Mouse (Mus musculus): Measurements from ENCODE around the gene Erp27. TPM values are rescaled to one million over a fixed set of nuclear protein-coding genes. Genes with fewer than 3 reads are reported as not detected.

Erp27 gene
- polyA plus RNA-seq, 1 experiment from 2014 or later, result 0.38 TPM

- H3K27me3 ChIP-seq, result no peaks in the 10 kb centered on the region
- 44% methylated on average over 8 of the region's 8 CpGs for WGBS
- H3K27ac ChIP-seq, result no peak overlapping the region
Measured at GRCm38 (mm10) chr6:136881678-136882077, 40.3 kb downstream of the Erp27 start.

DNA sequence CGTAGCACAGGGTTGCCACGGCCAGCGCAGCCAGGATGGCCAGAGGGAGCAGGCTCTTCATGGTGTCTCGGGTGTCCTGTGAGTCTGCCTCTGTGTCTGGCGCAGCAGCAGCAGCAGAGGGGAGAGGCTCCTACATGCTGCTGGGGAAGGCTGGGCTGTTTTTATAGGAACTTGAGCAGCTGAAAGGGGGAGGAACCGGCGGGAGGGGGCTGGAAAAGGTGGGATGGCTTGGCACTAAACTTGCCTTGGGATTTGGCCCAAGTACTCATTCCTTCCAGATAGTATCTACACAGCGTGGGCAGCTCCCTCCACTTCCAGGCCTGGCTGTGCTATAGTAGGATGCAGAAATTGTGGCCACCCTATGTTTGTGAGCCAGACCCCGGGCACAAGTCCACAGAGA, 46.3 kb downstream of the Erp27 start, which contains the start of gene Mgp:
Gene Mgp (minus strand): TSS at position 154 of the 400 bp plus-strand sequence.
- Histone ChIP-seq H3K9me3 (replicated peaks) (no peaks in the 10 kb centered on the region), H3K9ac (peak within 1 kb of the TSS; percentile 35; the same call in 1 of the 2 replicates)

More at GRCm38 (mm10) chr6:136881678-136882077, 40.3 kb downstream of the Erp27 start:
- ATAC-seq (replicated peaks; ENCODE audit: low FRiP score), result no peak
- Histone ChIP-seq H3K4me1 (peaks cover 16% of the 10 kb centered on the region; the same call in 1 of the 2 replicates), H3K4me2 (no peak overlapping the region), H3K36me3 (no peaks in the 10 kb centered on the region), H3K4me3 (replicated peaks) (no peak overlapping the region), H3K9me3 (replicated peaks) (no peaks in the 10 kb centered on the region), H3K9ac (no peak overlapping the region)

DNA sequence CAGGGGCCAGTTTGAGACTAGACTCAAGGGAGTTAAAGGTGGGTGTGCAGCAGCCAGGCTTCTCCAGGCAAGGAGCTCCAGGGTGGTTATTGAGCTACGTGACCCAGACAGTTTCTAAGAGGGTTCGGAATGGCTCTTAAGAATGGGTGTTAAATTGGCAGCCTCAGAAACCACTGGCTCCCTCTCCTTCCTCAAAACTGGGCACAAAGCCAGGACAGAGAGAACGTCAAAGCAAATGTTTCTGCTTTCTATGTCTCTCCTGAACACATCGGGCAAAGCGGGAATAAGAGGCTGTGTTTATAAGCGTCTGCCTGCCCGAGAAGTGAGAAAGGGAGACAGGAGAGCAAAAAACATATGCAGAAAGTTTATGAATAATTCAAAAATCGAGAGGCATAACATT, 47.4 kb downstream of the Erp27 start:
- H3K4me1 ChIP-seq, result peaks cover 25% of the 10 kb centered on the region
- WGBS, result 40% methylated on average over 8 of the region's 8 CpGs
- 0 out of 2 replicates have a peak overlapping the region, but pooled peaks have one; percentile 3 for H3K9ac ChIP-seq
- no peak for ATAC-seq (replicated peaks; ENCODE audit: low FRiP score)
- no peaks in the 10 kb centered on the region for H3K9me3 ChIP-seq (replicated peaks)
- peak overlapping the region; percentile 26 for H3K4me3 ChIP-seq (replicated peaks)
- no peaks in the 10 kb centered on the region for H3K27me3 ChIP-seq
- H3K4me2 ChIP-seq, result peak overlapping the region; percentile 41
- no peak overlapping the region for H3K27ac ChIP-seq
- 0 out of 2 replicates have a peak, but pooled peaks cover 3% of the 10 kb centered on the region for H3K36me3 ChIP-seq

More for the DNA sequence above, 46.3 kb downstream of the Erp27 start, which contains the start of gene Mgp:
- Histone ChIP-seq H3K4me3 (replicated peaks) (peak within 1 kb of the TSS; percentile 39), H3K27me3 (no peaks in the 10 kb centered on the region), H3K36me3 (0 out of 2 replicates have a peak, but pooled peaks cover 3% of the 10 kb centered on the region), H3K27ac (peak within 1 kb of the TSS; percentile 80), H3K4me2 (peak within 1 kb of the TSS; percentile 50), H3K4me1 (peaks cover 25% of the 10 kb centered on the region)
- WGBS, result 10% methylated on average over 9 of the region's 9 CpGs
- ATAC-seq (replicated peaks; ENCODE audit: low FRiP score), result peak; percentile 92

GRCm38 (mm10) chr6:136868921-136869320, 53.1 kb downstream of the Erp27 start:
- Histone ChIP-seq H3K4me1 (peaks cover 14% of the 10 kb centered on the region; the same call in 1 of the 2 replicates), H3K27me3 (no peaks in the 10 kb centered on the region), H3K27ac (no peak overlapping the region), H3K4me2 (no peak overlapping the region), H3K36me3 (0 out of 2 replicates have a peak, but pooled peaks cover 3% of the 10 kb centered on the region), H3K9me3 (replicated peaks) (no peaks in the 10 kb centered on the region), H3K9ac (no peak overlapping the region), H3K4me3 (replicated peaks) (no peak overlapping the region)
- 75% methylated on average over 5 of the region's 5 CpGs for WGBS
- no peak for ATAC-seq (replicated peaks; ENCODE audit: low FRiP score)

- Histone ChIP-seq H3K27ac (peak overlapping the region; percentile 51; the same call in 1 of the 2 replicates), H3K4me2 (no peak overlapping the region), H3K9ac (no peak overlapping the region), H3K4me1 (0 out of 2 replicates have a peak, but pooled peaks cover 9% of the 10 kb centered on the region), H3K36me3 (no peaks in the 10 kb centered on the region), H3K27me3 (no peaks in the 10 kb centered on the region), H3K9me3 (replicated peaks) (no peaks in the 10 kb centered on the region), H3K4me3 (replicated peaks) (no peak overlapping the region)
- WGBS, result 73% methylated on average over 4 of the region's 4 CpGs
- no peak for ATAC-seq (replicated peaks; ENCODE audit: low FRiP score)
Measured at GRCm38 (mm10) chr6:136866150-136866549, 55.8 kb downstream of the Erp27 start.

GRCm38 (mm10) chr6:136865360-136865759, 56.6 kb downstream of the Erp27 start:
- WGBS, result 92% methylated on average over 5 of the region's 5 CpGs

DNA sequence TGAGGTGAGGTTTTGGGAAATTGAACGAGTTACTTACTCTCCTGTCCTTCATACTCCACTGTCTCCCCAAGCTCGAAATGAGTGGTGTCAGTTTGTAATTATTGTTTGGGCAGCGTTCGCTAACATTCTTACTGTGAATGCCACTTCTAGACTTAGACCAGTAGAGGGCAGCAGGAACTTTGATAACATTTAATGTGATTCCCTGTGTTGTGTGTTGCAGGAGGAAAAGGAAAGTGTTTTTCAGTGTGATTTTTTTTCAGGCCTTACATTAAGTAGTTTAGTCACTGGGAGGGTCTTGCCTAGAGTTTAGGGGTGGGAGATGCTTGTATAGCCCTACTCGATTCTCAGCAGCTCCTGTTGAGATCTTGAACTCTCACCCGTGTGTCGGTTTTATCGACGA, 61.0 kb downstream of the Erp27 start:
- Histone ChIP-seq H3K4me1 (peaks cover 31% of the 10 kb centered on the region), H3K9me3 (replicated peaks) (no peaks in the 10 kb centered on the region), H3K36me3 (no peaks in the 10 kb centered on the region), H3K4me3 (replicated peaks) (no peak overlapping the region), H3K27me3 (no peaks in the 10 kb centered on the region), H3K27ac (no peak overlapping the region), H3K9ac (no peak overlapping the region), H3K4me2 (no peak overlapping the region)
- WGBS, result 43% methylated on average over 9 of the region's 9 CpGs
- no peak for ATAC-seq (replicated peaks; ENCODE audit: low FRiP score)

More at GRCm38 (mm10) chr6:136865360-136865759, 56.6 kb downstream of the Erp27 start:
- Histone ChIP-seq H3K9me3 (replicated peaks) (no peaks in the 10 kb centered on the region), H3K36me3 (no peaks in the 10 kb centered on the region), H3K4me3 (replicated peaks) (no peak overlapping the region), H3K9ac (no peak overlapping the region), H3K27ac (no peak overlapping the region), H3K4me1 (0 out of 2 replicates have a peak, but pooled peaks cover 9% of the 10 kb centered on the region), H3K27me3 (no peaks in the 10 kb centered on the region), H3K4me2 (no peak overlapping the region)
- no peak for ATAC-seq (replicated peaks; ENCODE audit: low FRiP score)

DNA sequence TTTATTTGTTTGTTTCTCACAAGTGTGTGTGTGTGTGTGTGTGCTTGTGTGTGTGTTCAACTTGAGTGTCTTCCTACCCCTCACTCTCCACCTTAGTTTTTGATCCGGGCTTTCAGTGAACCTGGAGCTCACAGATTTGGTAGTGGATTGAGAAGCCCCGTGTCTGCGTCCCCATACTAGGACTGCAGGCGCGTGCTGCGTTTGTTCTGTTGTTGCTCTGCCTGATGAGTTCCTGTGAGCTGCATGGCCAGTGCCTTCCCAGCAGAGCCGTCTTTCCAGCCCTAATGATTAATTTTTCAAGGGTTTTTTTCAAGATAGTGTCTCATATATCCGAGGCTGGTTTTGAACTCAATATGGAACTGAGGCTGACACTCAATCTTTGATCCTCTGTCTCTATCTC, 63.6 kb downstream of the Erp27 start:
- no peaks in the 10 kb centered on the region for H3K27me3 ChIP-seq
- no peak overlapping the region for H3K4me3 ChIP-seq (replicated peaks)
- H3K9me3 ChIP-seq (replicated peaks), result no peaks in the 10 kb centered on the region
- 60% methylated on average over 8 of the region's 8 CpGs for WGBS
- peak overlapping the region; percentile 92 for H3K27ac ChIP-seq
- no peak overlapping the region for H3K4me2 ChIP-seq
- ATAC-seq (replicated peaks; ENCODE audit: low FRiP score), result no peak
- no peaks in the 10 kb centered on the region for H3K36me3 ChIP-seq
- H3K9ac ChIP-seq, result no peak overlapping the region
- peaks cover 42% of the 10 kb centered on the region for H3K4me1 ChIP-seq

GRCm38 (mm10) chr6:136857873-136858260, 64.1 kb downstream of the Erp27 start:
- Histone ChIP-seq H3K4me1 (peaks cover 44% of the 10 kb centered on the region), H3K9ac (no peak overlapping the region), H3K27me3 (no peaks in the 10 kb centered on the region), H3K4me2 (peak overlapping the region; percentile 29; the same call in 1 of the 2 replicates), H3K36me3 (no peaks in the 10 kb centered on the region), H3K9me3 (replicated peaks) (no peaks in the 10 kb centered on the region), H3K27ac (peak overlapping the region; percentile 92), H3K4me3 (replicated peaks) (no peak overlapping the region; the same call in 1 of the 2 replicates)
- ATAC-seq (replicated peaks; ENCODE audit: low FRiP score), result peak; percentile 52; the same call in 1 of the 2 replicates
- 29% methylated on average over 11 of the region's 11 CpGs for WGBS

Other genes with a start within 250 kb of the Erp27 start
- gene Gucy2c, start 140.4 kb downstream of the Erp27 start, polyA plus RNA-seq (2015; fragmentation: Nextera tagmentation; extraction: Ambion mirVana), result 0.08 and 0.71 TPM in 2 replicates
- 0.68 and 0.69 TPM in 2 replicates for gene Hist4h4, start 117.8 kb downstream of the Erp27 start, polyA plus RNA-seq (2015; fragmentation: Nextera tagmentation; extraction: Ambion mirVana)
- gene H2afj, start 113.9 kb downstream of the Erp27 start, polyA plus RNA-seq (2015; fragmentation: Nextera tagmentation; extraction: Ambion mirVana), result 112 and 118 TPM in 2 replicates
- 2.1 and 2.8 TPM in 2 replicates for gene BC049715, start 94.6 kb downstream of the Erp27 start, polyA plus RNA-seq (2015; fragmentation: Nextera tagmentation; extraction: Ambion mirVana)
- gene Wbp11, start 93.9 kb downstream of the Erp27 start, polyA plus RNA-seq (2015; fragmentation: Nextera tagmentation; extraction: Ambion mirVana), result 112 and 120 TPM in 2 replicates
- gene Smco3, start 86.7 kb downstream of the Erp27 start, polyA plus RNA-seq (2015; fragmentation: Nextera tagmentation; extraction: Ambion mirVana), result 1.7 and 2.3 TPM in 2 replicates
- gene Art4, start 64.4 kb downstream of the Erp27 start, polyA plus RNA-seq (2015; fragmentation: Nextera tagmentation; extraction: Ambion mirVana), result 5.2 and 5.9 TPM in 2 replicates
- 210 and 216 TPM in 2 replicates for gene Mgp, start 46.4 kb downstream of the Erp27 start, polyA plus RNA-seq (2015; fragmentation: Nextera tagmentation; extraction: Ambion mirVana)
- gene Pde6h, start 1.7 kb upstream of the Erp27 start, polyA plus RNA-seq (2015; fragmentation: Nextera tagmentation; extraction: Ambion mirVana), result 0.26 and 0.40 TPM in 2 replicates
- 62.1 and 63.8 TPM in 2 replicates for gene Arhgdib, start 19.7 kb upstream of the Erp27 start, polyA plus RNA-seq (2015; fragmentation: Nextera tagmentation; extraction: Ambion mirVana)
- gene Rerg, start 248.3 kb upstream of the Erp27 start, polyA plus RNA-seq (2015; fragmentation: Nextera tagmentation; extraction: Ambion mirVana), result 13.9 and 15.5 TPM in 2 replicates